Mouse (Mus musculus): Measurements from ENCODE around the gene Prkn. TPM values are rescaled to one million over a fixed set of nuclear protein-coding genes. Genes with fewer than 3 reads are reported as not detected.

Prkn gene
- polyA plus RNA-seq, 1 experiment from 2014 or later, result 3.0 TPM

- Histone ChIP-seq H3K9me3 (ENCODE audit: control insufficient read depth, low read depth, low read length) (no peaks in the 10 kb centered on the region), H3K36me3 (ENCODE audit: control insufficient read depth, insufficient read depth, low read length) (no peaks in the 10 kb centered on the region), H3K27ac (ENCODE audit: low read length) (no peak overlapping the region), H3K4me1 (ENCODE audit: control insufficient read depth, insufficient read depth, low read length) (no peaks in the 10 kb centered on the region), H3K27me3 (ENCODE audit: control insufficient read depth, insufficient read depth, low read length) (no peaks in the 10 kb centered on the region), H3K4me2 (replicated peaks; ENCODE audit: low read depth, low read length) (no peak overlapping the region), H3K9ac (replicated peaks; ENCODE audit: low read depth, low read length) (no peak overlapping the region), H3K4me3 (ENCODE audit: low read depth, low read length) (no peak overlapping the region)
- 65% methylated on average over 8 of the region's 8 CpGs for WGBS
- ATAC-seq (ENCODE audit: insufficient number of reproducible peaks, insufficient read depth, low FRiP score, low read depth), result no peak
These were observed 491.9 kb downstream of the Prkn start for GRCm38 (mm10) chr17:11332081-11332480.

- WGBS, result 60% methylated on average over 3 of the region's 3 CpGs
- no peaks in the 10 kb centered on the region for H3K9me3 ChIP-seq (ENCODE audit: control insufficient read depth, low read depth, low read length)
- no peaks in the 10 kb centered on the region for H3K36me3 ChIP-seq (ENCODE audit: control insufficient read depth, insufficient read depth, low read length)
- H3K27me3 ChIP-seq (ENCODE audit: control insufficient read depth, insufficient read depth, low read length), result no peaks in the 10 kb centered on the region
- no peak overlapping the region for H3K27ac ChIP-seq (ENCODE audit: low read length)
- ATAC-seq (ENCODE audit: insufficient number of reproducible peaks, insufficient read depth, low FRiP score, low read depth), result no peak
- H3K4me3 ChIP-seq (ENCODE audit: low read depth, low read length), result no peak overlapping the region
- H3K4me2 ChIP-seq (replicated peaks; ENCODE audit: low read depth, low read length), result no peak overlapping the region
- H3K4me1 ChIP-seq (ENCODE audit: control insufficient read depth, insufficient read depth, low read length), result no peaks in the 10 kb centered on the region
- no peak overlapping the region for H3K9ac ChIP-seq (replicated peaks; ENCODE audit: low read depth, low read length)
These were observed 493.6 kb downstream of the Prkn start for GRCm38 (mm10) chr17:11333741-11334140.

- H3K36me3 ChIP-seq (ENCODE audit: control insufficient read depth, insufficient read depth, low read length), result no peaks in the 10 kb centered on the region
- no peak for ATAC-seq (ENCODE audit: insufficient number of reproducible peaks, insufficient read depth, low FRiP score, low read depth)
- no peaks in the 10 kb centered on the region for H3K4me1 ChIP-seq (ENCODE audit: control insufficient read depth, insufficient read depth, low read length)
- no peak overlapping the region for H3K4me2 ChIP-seq (replicated peaks; ENCODE audit: low read depth, low read length)
- no peaks in the 10 kb centered on the region for H3K27me3 ChIP-seq (ENCODE audit: control insufficient read depth, insufficient read depth, low read length)
- no peak overlapping the region for H3K9ac ChIP-seq (replicated peaks; ENCODE audit: low read depth, low read length)
- WGBS, result 64% methylated on average over 1 of the region's 1 CpGs
- no peak overlapping the region for H3K27ac ChIP-seq (ENCODE audit: low read length)
- no peak overlapping the region for H3K4me3 ChIP-seq (ENCODE audit: low read depth, low read length)
- no peaks in the 10 kb centered on the region for H3K9me3 ChIP-seq (ENCODE audit: control insufficient read depth, low read depth, low read length)
These were observed 496.0 kb downstream of the Prkn start for GRCm38 (mm10) chr17:11336156-11336555.

GRCm38 (mm10) chr17:11340368-11340767 lies 500.2 kb downstream of the Prkn start:
- no peaks in the 10 kb centered on the region for H3K9me3 ChIP-seq (ENCODE audit: control insufficient read depth, low read depth, low read length)
- H3K4me2 ChIP-seq (replicated peaks; ENCODE audit: low read depth, low read length), result no peak overlapping the region
- H3K27me3 ChIP-seq (ENCODE audit: control insufficient read depth, insufficient read depth, low read length), result no peaks in the 10 kb centered on the region
- no peak overlapping the region for H3K9ac ChIP-seq (replicated peaks; ENCODE audit: low read depth, low read length)
- 70% methylated on average over 4 of the region's 4 CpGs for WGBS
- H3K4me1 ChIP-seq (ENCODE audit: control insufficient read depth, insufficient read depth, low read length), result no peaks in the 10 kb centered on the region
- no peak overlapping the region for H3K27ac ChIP-seq (ENCODE audit: low read length)
- H3K36me3 ChIP-seq (ENCODE audit: control insufficient read depth, insufficient read depth, low read length), result no peaks in the 10 kb centered on the region
- no peak for ATAC-seq (ENCODE audit: insufficient number of reproducible peaks, insufficient read depth, low FRiP score, low read depth)
- no peak overlapping the region for H3K4me3 ChIP-seq (ENCODE audit: low read depth, low read length)

- Histone ChIP-seq H3K4me1 (ENCODE audit: control insufficient read depth, insufficient read depth, low read length) (no peaks in the 10 kb centered on the region), H3K27ac (ENCODE audit: low read length) (no peak overlapping the region), H3K36me3 (ENCODE audit: control insufficient read depth, insufficient read depth, low read length) (no peaks in the 10 kb centered on the region), H3K9ac (replicated peaks; ENCODE audit: low read depth, low read length) (no peak overlapping the region), H3K4me3 (ENCODE audit: low read depth, low read length) (no peak overlapping the region), H3K9me3 (ENCODE audit: control insufficient read depth, low read depth, low read length) (no peaks in the 10 kb centered on the region), H3K4me2 (replicated peaks; ENCODE audit: low read depth, low read length) (no peak overlapping the region), H3K27me3 (ENCODE audit: control insufficient read depth, insufficient read depth, low read length) (no peaks in the 10 kb centered on the region)
- no peak for ATAC-seq (ENCODE audit: insufficient number of reproducible peaks, insufficient read depth, low FRiP score, low read depth)
- 73% methylated on average over 1 of the region's 1 CpGs for WGBS
These were observed 506.1 kb downstream of the Prkn start for GRCm38 (mm10) chr17:11346310-11346709.

- Histone ChIP-seq H3K9ac (replicated peaks; ENCODE audit: low read depth, low read length) (no peak overlapping the region), H3K27ac (ENCODE audit: low read length) (no peak overlapping the region), H3K9me3 (ENCODE audit: control insufficient read depth, low read depth, low read length) (no peaks in the 10 kb centered on the region), H3K4me2 (replicated peaks; ENCODE audit: low read depth, low read length) (no peak overlapping the region), H3K4me3 (ENCODE audit: low read depth, low read length) (no peak overlapping the region), H3K27me3 (ENCODE audit: control insufficient read depth, insufficient read depth, low read length) (no peaks in the 10 kb centered on the region), H3K36me3 (ENCODE audit: control insufficient read depth, insufficient read depth, low read length) (no peaks in the 10 kb centered on the region), H3K4me1 (ENCODE audit: control insufficient read depth, insufficient read depth, low read length) (no peaks in the 10 kb centered on the region)
- ATAC-seq (ENCODE audit: insufficient number of reproducible peaks, insufficient read depth, low FRiP score, low read depth), result no peak
- 42% methylated on average over 1 of the region's 1 CpGs for WGBS
These were observed 512.8 kb downstream of the Prkn start for GRCm38 (mm10) chr17:11352778-11353552.

GRCm38 (mm10) chr17:11353553-11353945 lies 513.4 kb downstream of the Prkn start:
- Histone ChIP-seq H3K4me3 (ENCODE audit: low read depth, low read length) (no peak overlapping the region), H3K27ac (ENCODE audit: low read length) (no peak overlapping the region), H3K27me3 (ENCODE audit: control insufficient read depth, insufficient read depth, low read length) (no peaks in the 10 kb centered on the region), H3K4me2 (replicated peaks; ENCODE audit: low read depth, low read length) (no peak overlapping the region), H3K36me3 (ENCODE audit: control insufficient read depth, insufficient read depth, low read length) (no peaks in the 10 kb centered on the region), H3K9ac (replicated peaks; ENCODE audit: low read depth, low read length) (no peak overlapping the region), H3K9me3 (ENCODE audit: control insufficient read depth, low read depth, low read length) (no peaks in the 10 kb centered on the region), H3K4me1 (ENCODE audit: control insufficient read depth, insufficient read depth, low read length) (no peaks in the 10 kb centered on the region)
- ATAC-seq (ENCODE audit: insufficient number of reproducible peaks, insufficient read depth, low FRiP score, low read depth), result no peak
- 75% methylated on average over 4 of the region's 4 CpGs for WGBS

GRCm38 (mm10) chr17:11354348-11354747 lies 514.2 kb downstream of the Prkn start:
- H3K9ac ChIP-seq (replicated peaks; ENCODE audit: low read depth, low read length), result no peak overlapping the region
- H3K9me3 ChIP-seq (ENCODE audit: control insufficient read depth, low read depth, low read length), result no peaks in the 10 kb centered on the region
- H3K4me2 ChIP-seq (replicated peaks; ENCODE audit: low read depth, low read length), result no peak overlapping the region
- H3K36me3 ChIP-seq (ENCODE audit: control insufficient read depth, insufficient read depth, low read length), result no peaks in the 10 kb centered on the region
- no peak for ATAC-seq (ENCODE audit: insufficient number of reproducible peaks, insufficient read depth, low FRiP score, low read depth)
- H3K27ac ChIP-seq (ENCODE audit: low read length), result no peak overlapping the region
- no peak overlapping the region for H3K4me3 ChIP-seq (ENCODE audit: low read depth, low read length)
- H3K27me3 ChIP-seq (ENCODE audit: control insufficient read depth, insufficient read depth, low read length), result no peaks in the 10 kb centered on the region
- 81% methylated on average over 7 of the region's 7 CpGs for WGBS
- no peaks in the 10 kb centered on the region for H3K4me1 ChIP-seq (ENCODE audit: control insufficient read depth, insufficient read depth, low read length)

GRCm38 (mm10) chr17:11375461-11375860 lies 535.3 kb downstream of the Prkn start:
- Histone ChIP-seq H3K27me3 (ENCODE audit: control insufficient read depth, insufficient read depth, low read length) (no peaks in the 10 kb centered on the region), H3K9me3 (ENCODE audit: control insufficient read depth, low read depth, low read length) (no peaks in the 10 kb centered on the region), H3K36me3 (ENCODE audit: control insufficient read depth, insufficient read depth, low read length) (no peaks in the 10 kb centered on the region), H3K27ac (ENCODE audit: low read length) (no peak overlapping the region), H3K9ac (replicated peaks; ENCODE audit: low read depth, low read length) (no peak overlapping the region), H3K4me3 (ENCODE audit: low read depth, low read length) (no peak overlapping the region), H3K4me1 (ENCODE audit: control insufficient read depth, insufficient read depth, low read length) (no peaks in the 10 kb centered on the region), H3K4me2 (replicated peaks; ENCODE audit: low read depth, low read length) (no peak overlapping the region)
- WGBS, result 88% methylated on average over 2 of the region's 2 CpGs
- ATAC-seq (ENCODE audit: insufficient number of reproducible peaks, insufficient read depth, low FRiP score, low read depth), result no peak

Measured in stomach, embryonic 14.5 days (tissue).